8 mouse cellular contexts compared by ENCODE assay signal in the genomic region with DNA sequence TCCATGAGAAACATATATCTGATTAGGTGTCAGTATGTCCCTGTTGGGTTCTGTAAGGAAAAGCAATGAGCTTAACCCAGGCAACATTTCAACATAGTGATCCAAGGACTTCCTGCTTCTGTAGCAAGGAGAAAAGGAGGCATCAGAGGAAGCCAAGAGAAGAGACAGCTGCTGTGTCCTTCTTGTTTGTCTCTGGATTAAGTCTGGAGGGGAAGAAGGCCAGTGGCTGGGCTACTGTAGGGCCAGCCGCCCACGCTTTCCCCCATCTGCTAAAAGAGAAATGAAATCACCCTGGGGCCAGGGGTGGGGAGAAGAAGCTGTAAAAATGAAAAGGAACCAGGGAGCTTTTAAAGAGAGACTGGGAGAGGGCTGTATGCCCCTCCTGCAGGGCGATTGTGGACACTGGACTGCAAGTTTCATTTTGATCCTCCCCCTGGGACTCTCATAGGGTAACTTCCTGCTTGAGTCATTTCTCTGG. TPM values are rescaled to one million over a fixed set of nuclear protein-coding genes. Genes with fewer than 3 reads are reported as not detected.
DNase-seq lines count a peak whose midpoint lies in the region; ATAC-seq and TF ChIP-seq lines count a peak whose summit lies in the region.

No protein-coding gene starts in this region.

- ATAC-seq in embryonic facial prominence, embryonic 14.5 days (ENCODE audit: low read depth) = no peak
- ATAC-seq in lung, postnatal 0 days = peak; percentile 80
- no peak for ATAC-seq in monocyte, adult 5-6 weeks (replicated peaks; ENCODE audit: insufficient number of reproducible peaks, low FRiP score, low TSS enrichment, poor library complexity, severe bottlenecking)

- peak; percentile 47 for DNase-seq in NIH3T3 (ENCODE audit: low read depth)
- DNase-seq in embryonic facial prominence, embryonic 14.5 days (ENCODE audit: low spot score) = peak; percentile 31
- DNase-seq in heart, postnatal 25 days (ENCODE audit: low spot score) = peak; percentile 81
- peak; percentile 95 for DNase-seq in lung, postnatal 0 days (ENCODE audit: low spot score)
- no peak for DNase-seq in retina, embryonic 14.5 days (ENCODE audit: low spot score)
- no peak for DNase-seq in cerebellum, adult 9-11 months
- DNase-seq in urinary bladder, postnatal 10 days (ENCODE audit: low spot score) = no peak

- WGBS in embryonic facial prominence, embryonic 14.5 days = 31% methylated on average over 3 of the region's 3 CpGs
- WGBS in lung, postnatal 0 days = 42% methylated on average over 3 of the region's 3 CpGs

- H3K9ac ChIP-seq in embryonic facial prominence, embryonic 14.5 days (ENCODE audit: low read depth, low read length) = no peak overlapping the region
- H3K9ac ChIP-seq in lung, postnatal 0 days (replicated peaks; ENCODE audit: low read depth) = no peak overlapping the region

- H3K36me3 ChIP-seq in embryonic facial prominence, embryonic 14.5 days (ENCODE audit: control insufficient read depth, insufficient read depth, low read length) = no peaks in the 10 kb centered on the region
- no peaks in the 10 kb centered on the region for H3K36me3 ChIP-seq in lung, postnatal 0 days (ENCODE audit: insufficient read depth, low read length)

- H3K27ac ChIP-seq in embryonic facial prominence, embryonic 14.5 days (replicated peaks; ENCODE audit: low read depth, low read length) = no peak overlapping the region; the same call in 1 of the 2 replicates
- peak overlapping the region; percentile 85 for H3K27ac ChIP-seq in lung, postnatal 0 days (ENCODE audit: low read length)

- H3K27me3 ChIP-seq in embryonic facial prominence, embryonic 14.5 days (replicated peaks; ENCODE audit: control insufficient read depth, insufficient read depth, low read length) = no peaks in the 10 kb centered on the region
- no peaks in the 10 kb centered on the region for H3K27me3 ChIP-seq in lung, postnatal 0 days (replicated peaks; ENCODE audit: insufficient read depth, low read length)

- no peak for TF ChIP-seq CTCF in lung, postnatal 0 days (IDR thresholded peaks at IDR 0.05)

- peak; percentile 70 for TF ChIP-seq EP300 in lung, postnatal 0 days (IDR thresholded peaks at IDR 0.05)

- intact Hi-C loops in heart, postnatal 25 days (cut with DNase I) = no loop called here

- H3K9me3 ChIP-seq in embryonic facial prominence, embryonic 14.5 days (ENCODE audit: control insufficient read depth, low read length) = no peaks in the 10 kb centered on the region
- no peaks in the 10 kb centered on the region for H3K9me3 ChIP-seq in lung, postnatal 0 days (ENCODE audit: low read length)

- no peak overlapping the region for H3K4me3 ChIP-seq in embryonic facial prominence, embryonic 14.5 days (ENCODE audit: low read depth, low read length)
- H3K4me3 ChIP-seq in lung, postnatal 0 days (ENCODE audit: low read depth, low read length) = no peak overlapping the region

- H3K4me2 ChIP-seq in embryonic facial prominence, embryonic 14.5 days (ENCODE audit: low read depth, low read length) = no peak overlapping the region
- H3K4me2 ChIP-seq in lung, postnatal 0 days (replicated peaks; ENCODE audit: low read depth, low read length) = 0 out of 2 replicates have a peak overlapping the region, but pooled peaks have one; percentile 1

- H3K4me1 ChIP-seq in embryonic facial prominence, embryonic 14.5 days (ENCODE audit: control insufficient read depth, insufficient read depth, low read length) = no peaks in the 10 kb centered on the region
- H3K4me1 ChIP-seq in lung, postnatal 0 days (ENCODE audit: insufficient read depth, low read depth, low read length) = no peaks in the 10 kb centered on the region; the same call in 1 of the 2 replicates

RNA-seq across cellular contexts. Expression of gene Itpripl2, which starts 12.9 kb away (rescaled TPM):
- 5.0 TPM in 2 replicates for polyA plus RNA-seq in embryonic facial prominence, embryonic 14.5 days (2014; fragmentation: Nextera tagmentation; extraction: Ambion mirVana)
- total RNA-seq in heart, postnatal 25 days (2021) = 10 to 100 TPM; 22.3 to 30.5 TPM
- polyA plus RNA-seq in lung, postnatal 0 days (2015; fragmentation: Nextera tagmentation; extraction: Ambion mirVana) = 14.5 and 16.2 TPM in 2 replicates
- total RNA-seq in monocyte, adult 5-6 weeks (2017) = 13.5 to 17.3 TPM (median 14.1 TPM) in 3 replicates

RNA-seq across cellular contexts. Expression of gene Syt17, which starts 30.9 kb away (rescaled TPM):
- polyA plus RNA-seq in embryonic facial prominence, embryonic 14.5 days (2014; fragmentation: Nextera tagmentation; extraction: Ambion mirVana) = 2.9 and 3.1 TPM in 2 replicates
- total RNA-seq in heart, postnatal 25 days (2021) = 1 to 10 TPM; 1.3 to 1.7 TPM
- polyA plus RNA-seq in lung, postnatal 0 days (2015; fragmentation: Nextera tagmentation; extraction: Ambion mirVana) = 4.3 and 4.4 TPM in 2 replicates
- not detected in 3 replicates for total RNA-seq in monocyte, adult 5-6 weeks (2017)

RNA-seq across cellular contexts. Expression of gene Coq7, which starts 54.3 kb away (rescaled TPM):
- 98.7 and 100 TPM in 2 replicates for polyA plus RNA-seq in embryonic facial prominence, embryonic 14.5 days (2014; fragmentation: Nextera tagmentation; extraction: Ambion mirVana)
- total RNA-seq in heart, postnatal 25 days (2021) = 100 to 1,000 TPM; 109 to 115 TPM
- 68.5 and 88.6 TPM in 2 replicates for polyA plus RNA-seq in lung, postnatal 0 days (2015; fragmentation: Nextera tagmentation; extraction: Ambion mirVana)
- 4.1 to 7.9 TPM (median 5.2 TPM) in 3 replicates for total RNA-seq in monocyte, adult 5-6 weeks (2017)

Comparison
In these comparisons a context has a peak if more than half of its experiments do, and no peak if none do; other contexts are left out.
1. DNase-seq: peak in NIH3T3 (single experiment), embryonic facial prominence, embryonic 14.5 days (single experiment), heart, postnatal 25 days (single experiment) and lung, postnatal 0 days (single experiment); none in retina, embryonic 14.5 days (single experiment), cerebellum, adult 9-11 months (single experiment) and urinary bladder, postnatal 10 days (single experiment).
2. RNA of gene Coq7, which starts 54.3 kb away (total RNA-seq): 109 to 115 TPM in heart, postnatal 25 days; 4.1 to 7.9 TPM in monocyte, adult 5-6 weeks; every median in the first group is over 10 times any median in the second.